Comparison of ENCODE assay signal across 26 mouse cellular contexts in the genomic region with DNA sequence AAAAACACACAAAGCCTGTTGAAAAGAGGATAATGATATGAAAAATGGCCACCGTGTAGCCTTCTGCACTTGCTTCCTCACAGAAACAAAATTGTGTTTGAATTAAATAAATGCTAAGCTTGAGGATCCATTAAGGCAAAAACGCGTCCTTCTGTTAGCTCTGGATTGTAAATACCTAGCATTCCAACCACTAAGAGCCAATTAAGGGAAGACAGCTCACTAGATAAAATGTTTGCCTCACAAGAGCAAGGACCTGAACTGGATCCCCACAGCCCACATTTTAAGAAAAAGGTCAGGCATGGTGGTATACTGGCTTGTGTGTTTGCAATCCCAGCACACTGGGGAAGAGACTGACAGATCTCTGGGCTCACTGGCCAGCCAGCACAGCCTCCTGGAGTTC. TPM values are rescaled to one million over a fixed set of nuclear protein-coding genes. Genes with fewer than 3 reads are reported as not detected.
DNase-seq lines count a peak whose midpoint lies in the region; ATAC-seq lines count a peak whose summit lies in the region.
"Had no signal": no experiment of that assay in that cellular context is flagged by ENCODE, and none has a peak within 500 bp of the region (broad histone marks: within the 10 kb centered on the region; RNA-seq: fewer than 3 reads in every experiment).

No protein-coding gene starts in this region.

- no peak overlapping the region for H3K4me3 ChIP-seq in embryonic facial prominence, embryonic 13.5 days
- no peak overlapping the region for H3K4me3 ChIP-seq in embryonic facial prominence, embryonic 10.5 days
- H3K4me3 ChIP-seq in heart, embryonic 13.5 days, result no peak overlapping the region
- no peak overlapping the region for H3K4me3 ChIP-seq in kidney, embryonic 15.5 days (replicated peaks)
- no peak overlapping the region for H3K4me3 ChIP-seq in kidney, embryonic 14.5 days (ENCODE audit: low read length)
- H3K4me3 ChIP-seq in embryonic facial prominence, embryonic 15.5 days (replicated peaks), result no peak overlapping the region
- H3K4me3 ChIP-seq: forebrain, embryonic 15.5 days; hindbrain, embryonic 13.5 days; limb, embryonic 13.5 days; stomach, embryonic 15.5 days had no signal

- H3K27ac ChIP-seq in embryonic facial prominence, embryonic 13.5 days, result peak overlapping the region; percentile 51; the same call in 1 of the 2 replicates
- H3K27ac ChIP-seq in embryonic facial prominence, embryonic 10.5 days (replicated peaks), result no peak overlapping the region
- peak overlapping the region; percentile 75 for H3K27ac ChIP-seq in heart, embryonic 13.5 days (replicated peaks)
- 0 out of 2 replicates have a peak overlapping the region, but pooled peaks have one; percentile 15 for H3K27ac ChIP-seq in kidney, embryonic 15.5 days
- no peak overlapping the region for H3K27ac ChIP-seq in kidney, embryonic 14.5 days (ENCODE audit: low read depth, low read length)
- 0 out of 2 replicates have a peak overlapping the region, but pooled peaks have one; percentile 18 for H3K27ac ChIP-seq in embryonic facial prominence, embryonic 15.5 days (replicated peaks)
- H3K27ac ChIP-seq: forebrain, embryonic 15.5 days; hindbrain, embryonic 13.5 days; limb, embryonic 13.5 days had no signal

- ATAC-seq in embryonic facial prominence, embryonic 13.5 days (ENCODE audit: insufficient number of reproducible peaks, insufficient read depth, low FRiP score, low TSS enrichment, low read depth), result no peak
- ATAC-seq in heart, embryonic 13.5 days (ENCODE audit: extremely low read depth, insufficient number of reproducible peaks, low FRiP score, low TSS enrichment), result no peak
- ATAC-seq in kidney, embryonic 15.5 days (replicated peaks; ENCODE audit: low FRiP score), result no peak
- no peak for ATAC-seq in kidney, embryonic 14.5 days (ENCODE audit: low FRiP score, low TSS enrichment)
- no peak for ATAC-seq in embryonic facial prominence, embryonic 15.5 days (ENCODE audit: insufficient number of reproducible peaks, low FRiP score, low TSS enrichment, low read depth)
- ATAC-seq: forebrain, embryonic 15.5 days had no signal

- no peaks in the 10 kb centered on the region for H3K27me3 ChIP-seq in embryonic facial prominence, embryonic 13.5 days
- no peaks in the 10 kb centered on the region for H3K27me3 ChIP-seq in embryonic facial prominence, embryonic 10.5 days (replicated peaks; ENCODE audit: low read depth, poor library complexity, severe bottlenecking)
- no peaks in the 10 kb centered on the region for H3K27me3 ChIP-seq in heart, embryonic 13.5 days (replicated peaks)
- H3K27me3 ChIP-seq in kidney, embryonic 15.5 days, result no peaks in the 10 kb centered on the region
- no peaks in the 10 kb centered on the region for H3K27me3 ChIP-seq in kidney, embryonic 14.5 days (ENCODE audit: control insufficient read depth, insufficient read depth, low read length)
- no peaks in the 10 kb centered on the region for H3K27me3 ChIP-seq in embryonic facial prominence, embryonic 15.5 days
- H3K27me3 ChIP-seq: CH12.LX; forebrain, embryonic 15.5 days; hindbrain, embryonic 13.5 days; limb, embryonic 13.5 days; stomach, embryonic 15.5 days had no signal

- peaks cover 38% of the 10 kb centered on the region for H3K4me1 ChIP-seq in embryonic facial prominence, embryonic 13.5 days
- peaks cover 44% of the 10 kb centered on the region for H3K4me1 ChIP-seq in embryonic facial prominence, embryonic 10.5 days
- peaks cover 73% of the 10 kb centered on the region for H3K4me1 ChIP-seq in heart, embryonic 13.5 days
- H3K4me1 ChIP-seq in kidney, embryonic 15.5 days, result peaks cover 40% of the 10 kb centered on the region
- peaks cover 34% of the 10 kb centered on the region for H3K4me1 ChIP-seq in kidney, embryonic 14.5 days (ENCODE audit: control insufficient read depth, insufficient read depth, low read length)
- H3K4me1 ChIP-seq in embryonic facial prominence, embryonic 15.5 days, result peaks cover 16% of the 10 kb centered on the region

- DNase-seq in embryonic facial prominence, embryonic 10.5 days (ENCODE audit: low spot score), result no peak
- no peak for DNase-seq in heart, postnatal 36 days
- DNase-seq in layer of hippocampus, adult 8-10 months (ENCODE audit: low spot score in 2 of 2), result no peak
- DNase-seq: adrenal gland, postnatal 25 days; cerebellum, adult 11-12 months; cerebellum, adult 9-11 months; gastrocnemius, postnatal 25 days; heart, postnatal 14 days; kidney, adult 9 months; kidney, postnatal 25 days; lung, postnatal 10 days; midbrain, embryonic 14.5 days; thymus, adult 18-20 months; thymus, postnatal 25 days had no signal

- no peak overlapping the region for H3K4me2 ChIP-seq in embryonic facial prominence, embryonic 13.5 days
- peak overlapping the region; percentile 50 for H3K4me2 ChIP-seq in heart, embryonic 13.5 days
- H3K4me2 ChIP-seq in kidney, embryonic 15.5 days, result no peak overlapping the region
- H3K4me2 ChIP-seq in kidney, embryonic 14.5 days (replicated peaks; ENCODE audit: low read depth, low read length), result no peak overlapping the region
- H3K4me2 ChIP-seq in embryonic facial prominence, embryonic 15.5 days (replicated peaks), result no peak overlapping the region
- H3K4me2 ChIP-seq: forebrain, embryonic 15.5 days; hindbrain, embryonic 13.5 days; limb, embryonic 13.5 days; liver, embryonic 11.5 days; stomach, embryonic 15.5 days had no signal

- no peaks in the 10 kb centered on the region for H3K9me3 ChIP-seq in embryonic facial prominence, embryonic 13.5 days
- H3K9me3 ChIP-seq in embryonic facial prominence, embryonic 10.5 days, result no peaks in the 10 kb centered on the region
- H3K9me3 ChIP-seq in heart, embryonic 13.5 days, result no peaks in the 10 kb centered on the region
- H3K9me3 ChIP-seq in kidney, embryonic 15.5 days (replicated peaks), result no peaks in the 10 kb centered on the region
- H3K9me3 ChIP-seq in kidney, embryonic 14.5 days (ENCODE audit: control insufficient read depth, low read length), result no peaks in the 10 kb centered on the region
- H3K9me3 ChIP-seq in embryonic facial prominence, embryonic 15.5 days (replicated peaks), result no peaks in the 10 kb centered on the region
- H3K9me3 ChIP-seq: forebrain, embryonic 15.5 days; hindbrain, embryonic 13.5 days; limb, embryonic 13.5 days; stomach, embryonic 15.5 days had no signal

- intact Hi-C loops in heart, postnatal 36 days (cut with DNase I), result no loop called here

- no peak overlapping the region for H3K9ac ChIP-seq in embryonic facial prominence, embryonic 13.5 days
- H3K9ac ChIP-seq in heart, embryonic 13.5 days, result peak overlapping the region; percentile 55; the same call in 1 of the 2 replicates
- H3K9ac ChIP-seq in kidney, embryonic 15.5 days, result no peak overlapping the region
- H3K9ac ChIP-seq in kidney, embryonic 14.5 days (ENCODE audit: low read depth, low read length), result no peak overlapping the region
- no peak overlapping the region for H3K9ac ChIP-seq in embryonic facial prominence, embryonic 15.5 days
- H3K9ac ChIP-seq: forebrain, embryonic 15.5 days; hindbrain, embryonic 13.5 days; limb, embryonic 13.5 days; stomach, embryonic 15.5 days had no signal

- H3K36me3 ChIP-seq in embryonic facial prominence, embryonic 13.5 days, result no peaks in the 10 kb centered on the region
- no peaks in the 10 kb centered on the region for H3K36me3 ChIP-seq in embryonic facial prominence, embryonic 10.5 days (replicated peaks)
- H3K36me3 ChIP-seq in heart, embryonic 13.5 days, result no peaks in the 10 kb centered on the region
- H3K36me3 ChIP-seq in kidney, embryonic 15.5 days, result no peaks in the 10 kb centered on the region
- H3K36me3 ChIP-seq in kidney, embryonic 14.5 days (ENCODE audit: control insufficient read depth, insufficient read depth, low read length), result no peaks in the 10 kb centered on the region
- H3K36me3 ChIP-seq in embryonic facial prominence, embryonic 15.5 days, result no peaks in the 10 kb centered on the region
- H3K36me3 ChIP-seq: forebrain, embryonic 15.5 days; hindbrain, embryonic 13.5 days; limb, embryonic 13.5 days; stomach, embryonic 15.5 days had no signal

- WGBS in embryonic facial prominence, embryonic 13.5 days, result 57% methylated on average over 3 of the region's 3 CpGs
- WGBS in embryonic facial prominence, embryonic 10.5 days, result 65% methylated on average over 3 of the region's 3 CpGs
- whole genome bisulfite sequencing in heart, embryonic 13.5 days, result 29% methylated on average over 3 of the region's 3 CpGs
- 46% methylated on average over 3 of the region's 3 CpGs for WGBS in kidney, embryonic 15.5 days
- 52% methylated on average over 3 of the region's 3 CpGs for WGBS in kidney, embryonic 14.5 days
- WGBS in embryonic facial prominence, embryonic 15.5 days, result 53% methylated on average over 3 of the region's 3 CpGs

RNA-seq across cellular contexts. Expression of a gene that starts 53.6 kb away (rescaled TPM):
- polyA plus RNA-seq in embryonic facial prominence, embryonic 13.5 days (2015; fragmentation: Nextera tagmentation; extraction: Ambion mirVana), result 13.1 and 14.8 TPM in 2 replicates
- 16.1 and 16.2 TPM in 2 replicates for polyA plus RNA-seq in embryonic facial prominence, embryonic 10.5 days (2016; fragmentation: Nextera tagmentation; extraction: Ambion mirVana)
- 7.3 and 7.5 TPM in 2 replicates for polyA plus RNA-seq in heart, embryonic 13.5 days (2015; fragmentation: Nextera tagmentation; extraction: Ambion mirVana)
- total RNA-seq in heart, postnatal 36 days (2021), result 10 to 100 TPM; 14.3 to 16.6 TPM
- 9.8 and 10.2 TPM in 2 replicates for polyA plus RNA-seq in kidney, embryonic 15.5 days (2015; fragmentation: Nextera tagmentation; extraction: Ambion mirVana)
- 10.6 and 10.9 TPM in 2 replicates for polyA plus RNA-seq in kidney, embryonic 14.5 days (2014; fragmentation: Nextera tagmentation; extraction: Ambion mirVana)
- polyA plus RNA-seq in embryonic facial prominence, embryonic 15.5 days (2015; fragmentation: Nextera tagmentation; extraction: Ambion mirVana), result 8.3 and 9.1 TPM in 2 replicates
- 10 to 100 TPM; 48.5 to 57.3 (median 49.5) TPM for total RNA-seq in layer of hippocampus, adult 8-10 months (2022)
- total RNA-seq: CH12.LX; monocyte, adult 5-6 weeks had no signal

Comparison
In these comparisons a context has a peak if more than half of its experiments do, and no peak if none do; other contexts are left out.
1. H3K27ac ChIP-seq: peak in embryonic facial prominence, embryonic 13.5 days (single experiment), heart, embryonic 13.5 days (single experiment), kidney, embryonic 15.5 days (single experiment) and embryonic facial prominence, embryonic 15.5 days (single experiment); none in embryonic facial prominence, embryonic 10.5 days (single experiment) and kidney, embryonic 14.5 days (single experiment).